Mouse (Mus musculus): ENCODE measurements around the gene Olfr551. TPM values are rescaled to one million over a fixed set of nuclear protein-coding genes. Genes with fewer than 3 reads are reported as not detected.

The Olfr551 gene
- polyA plus RNA-seq, 1 experiment from 2014 or later, result not detected

GRCm38 (mm10) chr7:102534449-102534848, 57.2 kb downstream of the Olfr551 start, which contains the start of gene Olfr547:
TSS of gene Olfr547 (plus strand) at chr7:102534749.
- Histone ChIP-seq H3K4me3 (ENCODE audit: low read depth, low read length) (no peak within 1 kb of the TSS), H3K4me2 (no peak within 1 kb of the TSS), H3K9me3 (replicated peaks; ENCODE audit: control insufficient read depth, low read length) (no peaks in the 10 kb centered on the region), H3K9ac (ENCODE audit: low read depth, low read length) (no peak within 1 kb of the TSS), H3K36me3 (ENCODE audit: control insufficient read depth, insufficient read depth, low read length) (no peaks in the 10 kb centered on the region), H3K27ac (ENCODE audit: low read depth, low read length) (no peak within 1 kb of the TSS), H3K27me3 (ENCODE audit: control insufficient read depth, insufficient read depth, low read length) (no peaks in the 10 kb centered on the region), H3K4me1 (ENCODE audit: control insufficient read depth, insufficient read depth, low read length) (no peaks in the 10 kb centered on the region)
- 67% methylated on average over 1 of the region's 1 CpGs for WGBS (ENCODE audit: insufficient replicate concordance)
- ATAC-seq (replicated peaks; ENCODE audit: insufficient number of reproducible peaks, low FRiP score, low TSS enrichment), result no peak

Other genes with a start within 250 kb of the Olfr551 start
- 160 and 162 TPM in 2 replicates for gene Rrm1, start 150.2 kb downstream of the Olfr551 start, polyA plus RNA-seq (2014; fragmentation: Nextera tagmentation; extraction: Ambion mirVana)
- 1.0 TPM in 1 of 2 replicates, not detected in the other for gene Olfr543, start 110.2 kb downstream of the Olfr551 start, polyA plus RNA-seq (2014; fragmentation: Nextera tagmentation; extraction: Ambion mirVana)
- 0.07 and 0.13 TPM in 2 replicates for gene Olfr544, start 103.6 kb downstream of the Olfr551 start, polyA plus RNA-seq (2014; fragmentation: Nextera tagmentation; extraction: Ambion mirVana)
- not detected in 2 replicates for gene Olfr545, start 92.3 kb downstream of the Olfr551 start, polyA plus RNA-seq (2014; fragmentation: Nextera tagmentation; extraction: Ambion mirVana)
- not detected in 2 replicates for gene Olfr547, start 57.1 kb downstream of the Olfr551 start, polyA plus RNA-seq (2014; fragmentation: Nextera tagmentation; extraction: Ambion mirVana)
- gene Olfr548-ps1, start 51.0 kb downstream of the Olfr551 start, polyA plus RNA-seq (2014; fragmentation: Nextera tagmentation; extraction: Ambion mirVana), result not detected in 2 replicates
- not detected in 2 replicates for gene Olfr549, start 42.0 kb downstream of the Olfr551 start, polyA plus RNA-seq (2014; fragmentation: Nextera tagmentation; extraction: Ambion mirVana)
- gene Trim21, start 26.4 kb downstream of the Olfr551 start, polyA plus RNA-seq (2014; fragmentation: Nextera tagmentation; extraction: Ambion mirVana), result 0.63 and 0.73 TPM in 2 replicates
- gene Olfr550, start 20.4 kb downstream of the Olfr551 start, polyA plus RNA-seq (2014; fragmentation: Nextera tagmentation; extraction: Ambion mirVana), result not detected in 2 replicates
- not detected in 2 replicates for gene Olfr552, start 5.9 kb upstream of the Olfr551 start, polyA plus RNA-seq (2014; fragmentation: Nextera tagmentation; extraction: Ambion mirVana)
- not detected in 2 replicates for gene Olfr553, start 26.3 kb upstream of the Olfr551 start, polyA plus RNA-seq (2014; fragmentation: Nextera tagmentation; extraction: Ambion mirVana)
- gene Olfr554, start 46.5 kb upstream of the Olfr551 start, polyA plus RNA-seq (2014; fragmentation: Nextera tagmentation; extraction: Ambion mirVana), result not detected in 2 replicates
- gene Olfr555, start 66.9 kb upstream of the Olfr551 start, polyA plus RNA-seq (2014; fragmentation: Nextera tagmentation; extraction: Ambion mirVana), result not detected in 2 replicates
- not detected in 2 replicates for gene Olfr556, start 73.0 kb upstream of the Olfr551 start, polyA plus RNA-seq (2014; fragmentation: Nextera tagmentation; extraction: Ambion mirVana)
- 14.0 and 16.5 TPM in 2 replicates for gene Trim68, start 95.4 kb upstream of the Olfr551 start, polyA plus RNA-seq (2014; fragmentation: Nextera tagmentation; extraction: Ambion mirVana)
- gene Olfr557, start 104.0 kb upstream of the Olfr551 start, polyA plus RNA-seq (2014; fragmentation: Nextera tagmentation; extraction: Ambion mirVana), result not detected in 2 replicates
- not detected in 2 replicates for gene Olfr558, start 110.3 kb upstream of the Olfr551 start, polyA plus RNA-seq (2014; fragmentation: Nextera tagmentation; extraction: Ambion mirVana)
- not detected in 2 replicates for gene Olfr33, start 127.2 kb upstream of the Olfr551 start, polyA plus RNA-seq (2014; fragmentation: Nextera tagmentation; extraction: Ambion mirVana)
- not detected in 2 replicates for gene Olfr559, start 135.6 kb upstream of the Olfr551 start, polyA plus RNA-seq (2014; fragmentation: Nextera tagmentation; extraction: Ambion mirVana)
- gene Olfr560, start 167.5 kb upstream of the Olfr551 start, polyA plus RNA-seq (2014; fragmentation: Nextera tagmentation; extraction: Ambion mirVana), result not detected in 2 replicates
- gene Olfr78, start 167.6 kb upstream of the Olfr551 start, polyA plus RNA-seq (2014; fragmentation: Nextera tagmentation; extraction: Ambion mirVana), result 0.10 TPM in 1 of 2 replicates, not detected in the other
- not detected in 2 replicates for gene Olfr561, start 179.3 kb upstream of the Olfr551 start, polyA plus RNA-seq (2014; fragmentation: Nextera tagmentation; extraction: Ambion mirVana)
- gene Olfr564, start 211.6 kb upstream of the Olfr551 start, polyA plus RNA-seq (2014; fragmentation: Nextera tagmentation; extraction: Ambion mirVana), result not detected in 2 replicates